Mouse (Mus musculus): ENCODE data around the gene Znfx1. TPM values are rescaled to one million over a fixed set of nuclear protein-coding genes. Genes with fewer than 3 reads are reported as not detected.

Znfx1 gene
- 100 to 1,000 TPM; 140 to 707 (median 513) TPM for total RNA-seq (2018; cell fraction: chromatin; rRNA removed)
- 100 to 1,000 TPM; 148 to 640 (median 330) TPM for total RNA-seq (2018; cell fraction: cytosol; rRNA removed)
- total RNA-seq (2018; cell fraction: nucleus; rRNA removed), result 100 to 1,000 TPM; 164 to 846 (median 558) TPM
- 128 to 243 TPM (median 153 TPM) in 3 replicates for polyA plus RNA-seq (2018)

DNA sequence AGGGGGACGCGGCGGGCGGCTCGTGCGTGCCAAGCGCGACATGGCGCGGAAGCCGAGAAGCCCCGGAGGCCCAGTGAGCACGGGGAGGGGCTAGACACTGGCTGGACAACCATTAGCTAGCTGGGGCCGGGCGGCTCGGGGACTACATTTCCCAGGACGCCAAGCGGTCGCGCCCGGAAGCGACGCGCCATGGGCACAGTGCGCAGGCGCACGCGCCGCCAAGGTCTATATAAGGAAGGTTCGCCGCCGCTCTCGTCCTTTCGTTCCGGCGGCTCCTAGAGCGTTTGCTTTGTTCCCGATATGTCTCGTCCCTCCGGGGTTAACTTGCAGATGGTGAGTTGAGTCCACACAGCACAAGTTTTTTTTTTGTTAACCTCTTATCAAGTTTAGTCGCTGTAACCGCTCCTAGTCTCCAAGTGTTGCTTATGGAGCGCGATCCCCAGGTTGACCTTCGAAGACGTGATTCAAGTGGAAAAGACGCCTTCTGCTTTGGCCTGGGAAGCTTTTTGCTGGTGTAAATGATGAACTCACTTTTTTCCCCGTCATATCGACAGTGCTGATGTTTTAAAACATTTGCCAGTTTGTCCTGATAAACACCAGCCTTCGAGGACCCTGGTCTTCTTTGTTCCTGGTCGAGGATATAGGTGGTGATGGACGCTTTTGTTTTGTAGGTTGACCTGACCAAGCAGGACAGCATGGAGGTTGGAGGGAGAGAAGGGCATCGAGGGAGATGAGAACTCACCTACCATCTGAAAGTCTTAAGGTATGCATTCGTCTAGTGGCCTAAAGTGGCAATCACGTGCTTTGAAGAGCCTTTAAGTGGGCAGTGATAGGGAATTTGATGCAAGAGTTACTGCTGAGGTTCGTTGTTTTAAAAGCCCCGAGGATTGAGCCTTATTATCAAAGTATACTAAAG is at the start of gene Znfx1:
Gene Znfx1 (minus strand): TSS at position 51 of the 916 bp plus-strand sequence.
- WGBS (ENCODE audit: missing documents), result under 1% methylated on average over 52 of the region's 57 CpGs
- peaks cover 59% of the 10 kb centered on the region for H3K79me2 ChIP-seq (ENCODE audit: inconsistent target)
- H3K36me3 ChIP-seq (ENCODE audit: inconsistent target), result peaks cover 14% of the 10 kb centered on the region
- H3K4me3 ChIP-seq (ENCODE audit: inconsistent target), result peak within 1 kb of the TSS; percentile 86
- H3K27ac ChIP-seq, result peak within 1 kb of the TSS; percentile 95

DNA sequence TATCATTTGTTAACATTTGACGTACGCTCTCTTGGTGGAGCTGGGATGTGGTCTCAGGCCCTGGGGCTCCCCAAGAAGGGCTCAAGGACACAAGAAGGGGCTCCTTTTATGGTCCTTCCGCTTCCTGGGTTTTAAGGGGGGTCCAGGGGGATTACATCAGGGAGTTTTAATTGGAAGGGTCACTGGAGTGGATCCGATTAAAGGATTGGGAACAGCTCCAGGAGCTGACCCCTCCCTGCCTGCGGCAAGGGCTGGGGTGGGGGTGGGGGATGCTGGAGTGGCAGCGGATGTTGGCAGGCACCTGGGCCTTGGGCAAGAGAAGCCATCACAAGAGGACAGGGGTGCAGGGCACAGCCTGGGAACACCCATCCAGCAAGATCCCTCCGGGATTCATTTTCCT is 49.4 kb upstream of the Znfx1 start:
- H3K27ac ChIP-seq, result no peak overlapping the region
- H3K36me3 ChIP-seq (ENCODE audit: inconsistent target), result no peaks in the 10 kb centered on the region
- no peaks in the 10 kb centered on the region for H3K79me2 ChIP-seq (ENCODE audit: inconsistent target)
- no peak overlapping the region for H3K4me3 ChIP-seq (ENCODE audit: inconsistent target)
- WGBS (ENCODE audit: missing documents), result 79% methylated on average over 7 of the region's 7 CpGs

DNA sequence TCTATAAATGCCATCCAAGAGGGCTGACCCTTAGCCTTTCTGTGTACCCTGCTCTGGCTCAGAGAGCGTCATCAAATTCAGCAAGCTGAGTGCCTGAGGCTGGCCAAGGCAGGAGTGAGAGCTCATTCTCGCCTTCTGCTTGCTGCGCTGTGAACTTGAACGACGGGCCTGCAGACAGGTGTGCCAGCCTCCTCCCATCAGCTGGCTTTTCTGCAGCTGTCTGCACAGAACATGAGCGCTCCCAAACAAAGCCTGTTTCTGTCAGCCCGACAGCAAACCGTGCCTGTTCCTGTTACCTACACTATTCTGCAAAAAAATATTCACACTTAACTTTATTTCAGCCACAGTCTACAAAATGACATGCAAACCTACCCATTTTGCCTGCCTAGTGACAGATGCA is 46.7 kb upstream of the Znfx1 start:
- WGBS (ENCODE audit: missing documents), result 96% methylated on average over 8 of the region's 8 CpGs
- Histone ChIP-seq H3K36me3 (ENCODE audit: inconsistent target) (no peaks in the 10 kb centered on the region), H3K27ac (no peak overlapping the region), H3K79me2 (ENCODE audit: inconsistent target) (no peaks in the 10 kb centered on the region), H3K4me3 (ENCODE audit: inconsistent target) (no peak overlapping the region)

DNA sequence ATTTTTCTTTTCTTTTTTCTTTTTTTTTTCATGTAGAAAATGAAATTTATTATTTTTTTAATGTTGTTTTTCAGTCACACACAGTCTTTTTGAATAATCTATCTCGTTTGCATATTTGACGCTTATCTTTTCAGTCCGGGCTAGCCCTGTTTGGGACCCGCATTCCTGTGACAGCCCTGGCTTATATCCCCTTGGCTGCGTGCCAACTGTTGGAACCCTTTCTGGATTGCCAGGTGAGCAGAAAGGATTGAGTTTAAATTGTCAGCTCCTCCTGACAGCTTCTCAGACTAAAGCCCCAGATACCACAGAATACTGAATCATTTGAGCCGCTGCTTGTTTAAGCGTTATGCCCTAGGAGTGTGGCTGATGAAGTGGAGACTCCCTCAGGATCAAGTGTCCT is 40.7 kb upstream of the Znfx1 start:
- Histone ChIP-seq H3K4me3 (ENCODE audit: inconsistent target) (no peak overlapping the region), H3K79me2 (ENCODE audit: inconsistent target) (no peaks in the 10 kb centered on the region), H3K27ac (no peak overlapping the region), H3K36me3 (ENCODE audit: inconsistent target) (no peaks in the 10 kb centered on the region)
- WGBS (ENCODE audit: missing documents), result 86% methylated on average over 7 of the region's 7 CpGs

DNA sequence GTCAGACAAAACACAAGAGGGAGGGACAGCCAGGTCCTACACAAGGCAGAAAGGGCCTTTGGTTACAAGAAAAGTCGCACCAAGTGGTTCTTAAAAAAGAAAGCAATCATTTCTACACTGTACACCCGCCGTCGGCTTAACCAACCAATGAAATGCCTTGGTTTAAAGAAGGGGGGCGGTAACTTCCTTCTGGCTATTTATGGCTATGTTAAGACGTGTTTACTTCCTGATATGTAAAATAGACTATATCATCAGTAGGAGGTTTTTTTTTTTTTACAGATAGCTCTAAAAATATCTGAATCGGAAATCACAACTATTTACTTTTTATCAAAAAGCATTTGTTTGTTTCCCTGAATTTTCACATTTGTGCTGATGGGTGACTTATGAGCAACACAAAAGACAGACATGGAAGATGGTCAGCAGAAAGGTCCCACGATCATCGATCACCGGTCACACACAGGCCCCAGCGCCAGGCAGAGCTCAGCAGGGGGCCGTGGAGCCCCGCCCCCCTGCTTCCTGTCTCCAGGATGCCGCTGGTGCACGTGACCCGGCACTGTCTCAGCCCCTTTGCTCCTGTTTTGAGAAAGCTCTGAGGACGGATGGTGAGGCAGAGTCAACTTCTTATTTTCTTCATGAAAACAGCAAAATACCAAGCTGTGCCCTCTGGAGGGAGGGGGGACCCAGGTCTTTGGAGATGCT is 39.1 kb upstream of the Znfx1 start:
- Histone ChIP-seq H3K4me3 (ENCODE audit: inconsistent target) (peak overlapping the region; percentile 9; the same call in 1 of the 2 replicates), H3K36me3 (ENCODE audit: inconsistent target) (no peaks in the 10 kb centered on the region), H3K79me2 (ENCODE audit: inconsistent target) (no peaks in the 10 kb centered on the region), H3K27ac (0 out of 2 replicates have a peak overlapping the region, but pooled peaks have one; percentile 17)
- 12% methylated on average over 17 of the region's 17 CpGs for WGBS (ENCODE audit: missing documents)

DNA sequence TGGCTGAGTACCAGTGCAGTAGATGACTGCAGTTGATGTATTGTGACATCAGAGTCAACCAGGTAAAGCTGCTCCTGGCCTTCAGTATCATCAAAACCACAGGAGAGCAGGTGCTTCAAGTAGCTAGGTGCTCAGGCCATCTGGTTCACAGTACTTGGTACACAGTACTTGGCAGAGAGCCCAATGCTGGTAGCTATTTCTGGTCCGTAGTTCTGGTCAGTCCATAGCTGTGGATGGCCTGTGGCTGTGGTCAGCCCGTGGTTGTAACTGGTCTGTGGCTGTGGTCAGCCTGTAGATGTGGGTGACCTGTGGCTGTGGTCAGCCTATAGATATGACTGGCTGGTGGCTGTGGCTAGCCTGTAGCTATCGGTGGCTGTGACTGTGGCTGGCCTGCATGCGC is 31.9 kb upstream of the Znfx1 start:
- Histone ChIP-seq H3K79me2 (ENCODE audit: inconsistent target) (no peaks in the 10 kb centered on the region), H3K36me3 (ENCODE audit: inconsistent target) (no peaks in the 10 kb centered on the region), H3K4me3 (ENCODE audit: inconsistent target) (no peak overlapping the region), H3K27ac (no peak overlapping the region)
- 91% methylated on average over 4 of the region's 4 CpGs for WGBS (ENCODE audit: missing documents)

DNA sequence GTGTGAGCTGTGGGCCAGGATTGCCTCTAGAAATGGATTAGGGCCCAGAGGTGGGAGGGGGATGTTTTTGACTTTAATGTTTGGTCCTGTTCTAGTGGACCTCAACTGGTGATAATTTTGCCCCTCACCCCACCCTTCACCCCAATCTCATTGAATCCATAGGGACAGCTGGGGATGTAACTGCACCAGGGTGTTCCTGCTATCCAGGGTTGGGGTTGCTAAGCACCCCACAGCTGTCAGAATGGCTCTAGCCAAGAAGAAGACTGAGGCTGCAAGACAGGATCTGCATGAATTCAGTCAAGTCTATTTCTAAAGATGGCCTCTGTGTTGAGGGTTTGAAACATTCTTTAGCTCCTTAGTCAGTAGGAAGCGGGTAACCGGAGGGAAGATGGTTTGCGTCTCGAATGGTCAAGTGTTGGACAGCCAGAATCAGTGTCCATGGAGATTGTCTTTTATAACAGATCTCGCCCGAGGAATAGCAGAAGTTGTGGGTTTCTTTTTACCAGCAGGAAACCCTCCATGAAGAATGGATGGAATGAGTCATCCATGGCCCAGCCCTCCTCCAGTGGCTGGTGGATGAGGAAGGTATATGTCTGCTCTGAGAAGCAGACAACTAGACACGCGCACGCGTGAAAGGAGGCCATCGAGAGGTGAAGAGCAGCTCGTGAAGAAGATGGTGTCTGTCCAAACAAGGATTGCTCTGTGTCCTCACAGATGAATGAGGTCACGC is 30.5 kb upstream of the Znfx1 start:
- Histone ChIP-seq H3K36me3 (ENCODE audit: inconsistent target) (no peaks in the 10 kb centered on the region), H3K4me3 (ENCODE audit: inconsistent target) (no peak overlapping the region), H3K27ac (peak overlapping the region; percentile 58), H3K79me2 (ENCODE audit: inconsistent target) (no peaks in the 10 kb centered on the region)
- 3% methylated on average over 13 of the region's 13 CpGs for WGBS (ENCODE audit: missing documents)

DNA sequence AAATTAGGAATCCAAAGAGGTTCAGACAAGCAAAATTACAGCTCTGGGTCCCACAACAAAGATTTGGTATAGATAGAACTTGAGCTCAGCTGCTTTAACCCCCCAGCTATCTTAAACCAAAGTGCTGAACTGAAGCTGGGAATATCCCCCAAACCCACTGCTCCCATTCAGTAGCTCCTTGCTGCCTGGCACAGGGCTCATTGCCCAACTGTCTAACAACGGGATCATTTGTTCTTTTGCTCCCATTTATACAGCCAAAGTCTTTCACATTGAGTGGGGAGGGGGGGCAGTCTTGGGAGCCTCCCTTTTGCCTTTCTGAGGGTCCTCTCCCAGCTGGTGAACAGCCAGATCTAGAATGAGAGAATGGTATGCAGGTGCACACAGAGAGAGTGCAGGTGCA is 27.5 kb upstream of the Znfx1 start:
- no peak overlapping the region for H3K27ac ChIP-seq
- no peaks in the 10 kb centered on the region for H3K79me2 ChIP-seq (ENCODE audit: inconsistent target)
- WGBS (ENCODE audit: missing documents), result 91% methylated on average over 1 of the region's 1 CpGs
- H3K4me3 ChIP-seq (ENCODE audit: inconsistent target), result no peak overlapping the region
- H3K36me3 ChIP-seq (ENCODE audit: inconsistent target), result no peaks in the 10 kb centered on the region

DNA sequence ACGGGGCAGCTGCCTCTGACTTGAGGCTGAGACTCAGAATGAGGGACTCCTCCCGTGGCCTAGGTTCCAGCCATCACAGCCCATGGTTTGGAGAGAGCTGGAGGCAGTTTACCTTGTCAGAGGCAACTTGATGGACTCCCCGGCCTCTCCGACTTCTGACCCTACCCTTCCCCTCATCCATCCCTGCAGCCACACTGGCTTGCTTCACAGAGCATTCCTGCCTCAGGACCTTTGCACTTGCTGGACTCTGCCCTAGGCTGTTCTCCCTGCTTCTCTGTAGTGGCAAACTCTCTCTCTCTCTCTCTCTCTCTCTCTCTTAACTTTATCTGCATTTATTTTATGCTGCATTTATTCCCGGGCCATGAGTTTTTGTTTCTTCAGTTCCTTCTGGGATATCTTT is 24.0 kb upstream of the Znfx1 start:
- Histone ChIP-seq H3K4me3 (ENCODE audit: inconsistent target) (no peak overlapping the region), H3K79me2 (ENCODE audit: inconsistent target) (no peaks in the 10 kb centered on the region), H3K36me3 (ENCODE audit: inconsistent target) (no peaks in the 10 kb centered on the region), H3K27ac (no peak overlapping the region)
- WGBS (ENCODE audit: missing documents), result 90% methylated on average over 5 of the region's 5 CpGs

DNA sequence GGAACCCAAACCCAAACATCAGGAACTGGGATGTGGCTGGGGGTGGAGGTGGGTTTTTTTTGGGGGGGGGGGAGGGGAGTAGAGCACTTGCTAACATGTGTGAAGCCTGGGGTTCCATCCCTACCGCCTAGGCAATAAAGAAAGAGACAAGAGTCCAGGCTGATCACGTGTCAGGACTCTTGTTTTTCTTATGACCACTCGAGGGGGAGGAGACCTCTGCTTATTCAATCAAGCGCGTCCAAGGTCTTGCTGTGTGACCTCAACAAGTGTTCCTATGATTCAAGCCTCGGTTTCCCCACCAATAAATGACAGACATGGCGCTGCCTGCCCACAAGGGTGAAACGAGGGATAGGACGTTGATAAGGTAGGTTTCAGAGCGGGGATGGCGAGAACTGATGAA is 23.3 kb upstream of the Znfx1 start:
- WGBS (ENCODE audit: missing documents), result 90% methylated on average over 6 of the region's 11 CpGs
- H3K79me2 ChIP-seq (ENCODE audit: inconsistent target), result no peaks in the 10 kb centered on the region
- H3K36me3 ChIP-seq (ENCODE audit: inconsistent target), result no peaks in the 10 kb centered on the region
- H3K27ac ChIP-seq, result no peak overlapping the region
- H3K4me3 ChIP-seq (ENCODE audit: inconsistent target), result no peak overlapping the region

DNA sequence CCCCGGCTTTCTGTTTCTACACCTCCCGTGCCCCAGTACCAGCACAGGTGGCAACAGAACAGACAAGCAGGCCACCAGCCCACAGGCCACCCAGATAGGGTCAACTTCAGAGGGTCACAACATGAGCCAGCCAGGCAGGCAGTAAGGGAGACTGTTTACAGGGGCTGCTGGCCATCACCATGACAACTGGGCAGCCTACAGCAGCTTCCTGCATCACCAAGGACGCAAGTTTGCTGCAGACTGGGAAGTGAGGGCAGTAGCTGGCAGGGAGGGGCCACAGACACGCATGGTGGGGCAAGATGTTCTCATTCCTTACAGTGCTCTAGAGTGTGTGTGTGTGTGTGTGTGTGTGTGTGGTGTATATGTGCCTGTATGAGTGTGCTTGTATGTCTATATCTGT is 18.8 kb upstream of the Znfx1 start:
- no peaks in the 10 kb centered on the region for H3K36me3 ChIP-seq (ENCODE audit: inconsistent target)
- 22% methylated on average over 4 of the region's 4 CpGs for WGBS (ENCODE audit: missing documents)
- H3K27ac ChIP-seq, result no peak overlapping the region
- H3K4me3 ChIP-seq (ENCODE audit: inconsistent target), result no peak overlapping the region
- H3K79me2 ChIP-seq (ENCODE audit: inconsistent target), result no peaks in the 10 kb centered on the region

DNA sequence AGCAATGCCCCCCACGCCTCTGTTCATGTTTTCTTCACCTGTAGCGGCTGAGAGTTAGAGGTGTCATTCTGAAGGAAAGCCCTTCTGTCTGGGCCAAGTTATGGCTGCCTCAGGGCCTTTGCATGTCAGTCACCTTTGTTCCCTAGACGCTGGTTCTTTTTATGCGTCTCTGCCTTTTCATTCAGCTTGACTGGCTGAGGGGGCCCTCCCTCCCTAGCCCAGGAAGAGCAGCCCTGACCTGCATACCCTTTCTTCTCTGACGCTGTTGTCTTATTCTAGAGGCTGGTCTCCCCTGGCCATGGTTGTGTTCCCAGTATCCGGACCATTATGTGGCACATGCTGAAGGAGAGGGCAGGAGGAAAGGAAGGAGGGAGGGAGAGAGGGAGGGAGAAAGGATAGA is 18.3 kb upstream of the Znfx1 start:
- no peak overlapping the region for H3K27ac ChIP-seq
- H3K79me2 ChIP-seq (ENCODE audit: inconsistent target), result no peaks in the 10 kb centered on the region
- no peaks in the 10 kb centered on the region for H3K36me3 ChIP-seq (ENCODE audit: inconsistent target)
- 54% methylated on average over 6 of the region's 6 CpGs for WGBS (ENCODE audit: missing documents)
- no peak overlapping the region for H3K4me3 ChIP-seq (ENCODE audit: inconsistent target)

DNA sequence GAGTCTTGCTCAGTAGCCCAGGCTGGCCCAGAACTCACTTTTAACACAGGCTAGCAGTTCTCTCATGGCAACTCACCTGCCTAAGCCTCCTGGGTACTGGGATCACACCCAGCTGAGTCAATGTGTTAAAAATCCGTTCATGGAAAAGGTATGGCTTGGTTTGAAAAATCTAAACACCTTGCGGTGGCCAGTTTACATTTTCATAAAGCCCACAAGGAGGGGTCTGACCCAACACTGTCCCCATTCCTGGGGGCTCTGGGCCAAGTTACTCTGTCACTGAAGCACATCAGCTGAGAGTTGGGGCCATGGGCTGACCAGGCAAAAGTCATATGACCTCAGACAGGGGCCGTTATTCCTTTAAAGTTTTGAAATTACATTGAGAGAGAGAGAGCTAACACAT is 17.6 kb upstream of the Znfx1 start:
- Histone ChIP-seq H3K27ac (no peak overlapping the region), H3K79me2 (ENCODE audit: inconsistent target) (no peaks in the 10 kb centered on the region), H3K36me3 (ENCODE audit: inconsistent target) (no peaks in the 10 kb centered on the region), H3K4me3 (ENCODE audit: inconsistent target) (no peak overlapping the region)
- 100% methylated on average over 3 of the region's 3 CpGs for WGBS (ENCODE audit: missing documents)

DNA sequence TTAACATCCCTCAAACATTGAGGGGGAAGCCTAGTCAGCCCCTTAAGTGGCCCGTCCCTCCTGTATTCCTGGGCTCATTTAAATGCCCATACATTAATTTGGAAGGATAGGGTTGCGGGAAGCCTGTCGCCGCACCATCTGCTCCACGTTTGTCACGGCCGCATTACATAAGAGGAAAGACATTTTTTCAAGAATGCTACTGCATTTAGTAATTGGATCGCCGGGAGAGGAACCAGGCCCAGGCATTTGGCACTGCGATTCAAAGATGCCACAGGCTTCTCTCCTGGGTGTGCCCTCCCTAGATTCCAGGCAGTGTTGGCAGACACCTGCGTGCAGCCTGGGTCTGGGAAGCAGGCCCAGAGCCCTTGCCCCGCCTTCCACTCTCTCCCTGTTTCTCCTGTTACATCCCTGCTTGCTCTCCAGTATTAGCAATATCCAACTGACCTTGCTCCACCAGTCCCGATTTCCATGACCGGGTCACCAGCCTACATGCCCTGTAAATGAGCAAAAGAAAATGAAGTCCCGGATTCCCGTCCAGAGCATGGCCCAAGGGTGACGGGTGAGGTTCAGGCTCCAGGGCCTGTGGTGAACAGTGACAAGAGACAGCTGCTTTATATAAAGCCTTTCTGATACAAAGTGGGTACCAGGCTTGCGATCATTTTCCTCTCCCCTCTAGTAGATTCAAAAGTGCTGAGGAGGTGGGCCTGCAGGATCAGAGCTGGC is 16.9 kb upstream of the Znfx1 start:
- no peaks in the 10 kb centered on the region for H3K79me2 ChIP-seq (ENCODE audit: inconsistent target)
- no peaks in the 10 kb centered on the region for H3K36me3 ChIP-seq (ENCODE audit: inconsistent target)
- WGBS (ENCODE audit: missing documents), result 89% methylated on average over 17 of the region's 18 CpGs
- H3K4me3 ChIP-seq (ENCODE audit: inconsistent target), result no peak overlapping the region
- no peak overlapping the region for H3K27ac ChIP-seq
